Mouse (Mus musculus) C2C12 (cell line): ENCODE results near the gene Ripor2.

ENCODE experiments used
- CTCF ChIP-seq: IDR thresholded peaks from one replicate; pipeline ENCODE4 v1.5.1; 2011; ENCODE audit not compliant: control insufficient read depth, insufficient read depth, insufficient read length
- FOSL1 ChIP-seq: IDR thresholded peaks from one replicate; pipeline ENCODE4 v1.8.0; 2011; ENCODE audit warnings: mild to moderate bottlenecking, low read length; ENCODE audit not compliant: poor library complexity, insufficient read depth, severe bottlenecking
- MAX ChIP-seq: IDR thresholded peaks from one replicate; pipeline ENCODE4 v1.6.1; 2011; ENCODE audit warnings: mild to moderate bottlenecking, control low read depth
- USF1 ChIP-seq: IDR thresholded peaks from one replicate; pipeline ENCODE4 v1.6.1; 2011; ENCODE audit warnings: low read depth, mild to moderate bottlenecking, control low read depth, moderate library complexity

DNA sequence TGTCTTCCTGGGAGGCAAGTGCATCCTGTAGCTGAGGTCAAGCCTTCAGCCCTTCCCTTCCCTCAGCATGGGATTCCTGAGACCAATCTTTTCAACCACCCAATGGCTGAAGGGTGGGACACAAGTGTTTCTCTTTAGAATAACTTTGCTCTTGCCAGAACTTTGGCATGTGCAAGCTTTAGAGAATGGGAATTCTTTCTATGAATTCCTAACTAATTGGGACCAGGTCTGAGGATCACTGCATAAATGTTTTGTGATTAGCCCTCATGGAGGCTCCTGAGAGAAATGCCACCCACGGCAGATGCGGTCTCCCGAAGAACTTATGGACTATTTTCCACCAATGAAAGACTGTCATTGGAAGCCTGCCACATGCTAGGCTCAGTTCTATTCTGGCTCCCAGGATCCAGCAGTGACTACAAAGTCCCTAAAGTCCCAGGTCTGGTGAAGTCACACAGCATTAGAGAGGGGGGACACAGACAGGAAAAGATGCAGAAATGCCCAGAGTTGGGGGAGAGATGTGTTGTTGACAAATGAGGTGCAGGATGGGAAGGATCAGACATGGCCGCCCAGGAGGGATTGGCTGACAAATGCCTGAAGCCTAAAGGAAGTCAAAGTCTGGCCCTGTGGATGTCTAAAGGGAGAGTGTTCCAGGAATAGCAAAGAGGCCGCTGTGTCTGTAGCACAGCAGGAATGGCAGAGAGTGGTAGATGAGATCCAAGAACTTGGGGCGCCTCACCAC, 44.9 kb downstream of the Ripor2 start:
- TF ChIP-seq MAX (no peak), CTCF (no peak), USF1 (no peak), FOSL1 (no peak)
